Mouse (Mus musculus): ENCODE measurements around the gene Nrsn2.
"Not testable (repeated sequence)": the region's sequence is repeated elsewhere in the genome, so short reads cannot be mapped to it uniquely, and the experiment has no call there.

Gene Nrsn2

GRCm38 (mm10) chr2:152375652-152376344 is 640 bp downstream of the Nrsn2 start:
- no peak for DNase-seq

DNA sequence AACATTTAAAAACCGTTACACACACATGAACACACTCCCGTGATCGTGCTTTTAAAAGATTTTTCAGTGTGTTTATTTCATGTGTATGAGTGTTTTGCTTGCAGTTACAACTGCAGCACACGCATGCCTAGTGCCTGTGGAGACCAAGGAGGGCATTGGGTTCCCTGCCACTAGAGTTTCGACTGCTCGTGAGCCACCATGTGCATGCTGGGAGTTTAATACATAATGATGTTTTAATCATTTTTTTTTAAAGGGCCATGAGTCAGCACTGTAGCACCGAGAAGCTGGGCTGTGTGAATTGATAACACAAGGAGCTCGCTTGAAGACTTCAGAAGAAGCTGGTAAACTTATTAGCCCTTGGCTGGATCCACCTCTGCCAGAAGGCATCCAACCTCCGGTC is 2.9 kb downstream of the Nrsn2 start:
- DNase-seq = no peak

GRCm38 (mm10) chr2:152372661-152373060 is 3.8 kb downstream of the Nrsn2 start:
- no peak for DNase-seq

DNA sequence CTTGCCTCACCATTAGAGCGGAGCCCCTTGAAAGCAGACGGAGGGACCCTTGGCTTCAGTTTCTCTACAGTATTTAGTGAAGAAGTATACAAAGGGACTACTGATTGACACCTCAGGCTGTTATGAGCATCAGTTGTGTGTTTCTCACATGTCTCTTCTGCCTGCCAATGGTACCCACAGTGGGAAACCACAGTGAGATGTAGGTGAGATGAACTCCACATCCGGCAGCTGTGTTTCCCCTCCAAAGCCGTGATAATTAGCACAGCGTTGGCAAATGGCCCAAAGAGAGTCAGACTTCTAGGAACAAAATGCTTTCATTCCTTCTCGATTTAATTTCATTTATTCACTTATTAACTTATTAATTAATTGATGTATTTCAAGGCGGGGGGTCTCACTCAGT is 4.3 kb downstream of the Nrsn2 start:
- DNase-seq = no peak

GRCm38 (mm10) chr2:152368532-152369140 is 7.8 kb downstream of the Nrsn2 start:
- peak; percentile 60 for DNase-seq

DNA sequence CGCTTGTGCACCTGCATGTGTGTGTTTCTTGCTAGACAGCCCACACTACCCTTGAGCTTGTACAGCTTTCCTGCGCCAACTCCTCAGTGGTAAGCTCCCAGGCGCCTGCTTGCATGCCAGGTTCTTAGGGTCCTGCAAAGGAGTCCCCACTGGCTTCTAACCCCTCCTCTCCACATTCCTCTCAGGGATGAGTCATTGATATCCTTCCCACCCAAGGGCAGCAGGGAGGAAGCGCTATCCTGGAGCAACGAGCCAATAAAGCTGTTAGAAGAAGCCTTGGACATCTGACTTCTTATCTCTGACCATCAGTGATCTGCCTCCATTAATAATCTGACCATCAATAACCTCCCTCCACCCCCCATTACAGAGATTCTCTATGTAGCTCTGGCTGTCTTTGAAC is 8.5 kb downstream of the Nrsn2 start:
- no peak for DNase-seq

GRCm38 (mm10) chr2:152363245-152364147 is 12.9 kb downstream of the Nrsn2 start:
- DNase-seq = peak; percentile 91

DNA sequence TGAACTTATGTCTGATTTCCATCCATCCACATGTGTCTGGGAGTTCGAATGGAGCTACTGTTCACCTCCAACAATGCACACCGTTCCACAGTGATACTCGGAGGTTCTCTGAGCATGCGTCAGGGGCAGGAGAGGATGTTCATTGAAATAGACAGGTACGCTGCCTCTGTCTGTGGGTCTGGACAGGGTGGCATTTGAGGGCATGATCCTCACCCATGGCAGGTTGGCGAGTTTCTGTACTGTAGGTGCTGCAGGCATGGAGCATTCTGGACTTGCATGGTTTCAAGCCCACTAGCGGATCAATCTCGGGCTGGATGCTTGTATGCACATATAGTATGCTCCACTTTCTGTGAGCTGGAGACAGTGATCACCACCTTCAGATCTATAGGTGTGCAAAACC is 15.2 kb downstream of the Nrsn2 start:
- DNase-seq = no peak

GRCm38 (mm10) chr2:152360271-152360775 is 16.1 kb downstream of the Nrsn2 start:
- peak; percentile 78 for DNase-seq

GRCm38 (mm10) chr2:152359616-152360015 is 16.8 kb downstream of the Nrsn2 start:
- peak; percentile 57 for DNase-seq

DNA sequence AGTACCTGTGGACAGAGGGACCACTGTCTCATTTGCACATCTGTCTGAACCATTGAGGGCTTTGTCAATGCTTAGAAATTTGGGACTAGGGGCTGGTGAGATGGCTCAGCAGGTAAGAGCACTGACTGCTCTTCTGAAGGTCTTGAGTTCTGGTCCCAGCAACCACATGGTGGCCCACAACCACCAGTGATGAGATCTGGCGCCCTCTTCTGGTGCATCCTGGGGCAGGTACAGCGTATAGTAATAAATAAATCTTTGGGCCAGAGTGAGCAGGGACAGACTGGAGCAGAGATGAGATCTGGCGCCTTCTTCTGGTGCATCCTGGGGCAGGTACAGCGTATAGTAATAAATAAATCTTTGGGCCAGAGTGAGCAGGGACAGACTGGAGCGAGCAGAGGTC is 17.5 kb downstream of the Nrsn2 start:
- DNase-seq = not testable (repeated sequence)

- no peak for DNase-seq
These were observed 19.2 kb downstream of the Nrsn2 start for GRCm38 (mm10) chr2:152357254-152357653.

DNA sequence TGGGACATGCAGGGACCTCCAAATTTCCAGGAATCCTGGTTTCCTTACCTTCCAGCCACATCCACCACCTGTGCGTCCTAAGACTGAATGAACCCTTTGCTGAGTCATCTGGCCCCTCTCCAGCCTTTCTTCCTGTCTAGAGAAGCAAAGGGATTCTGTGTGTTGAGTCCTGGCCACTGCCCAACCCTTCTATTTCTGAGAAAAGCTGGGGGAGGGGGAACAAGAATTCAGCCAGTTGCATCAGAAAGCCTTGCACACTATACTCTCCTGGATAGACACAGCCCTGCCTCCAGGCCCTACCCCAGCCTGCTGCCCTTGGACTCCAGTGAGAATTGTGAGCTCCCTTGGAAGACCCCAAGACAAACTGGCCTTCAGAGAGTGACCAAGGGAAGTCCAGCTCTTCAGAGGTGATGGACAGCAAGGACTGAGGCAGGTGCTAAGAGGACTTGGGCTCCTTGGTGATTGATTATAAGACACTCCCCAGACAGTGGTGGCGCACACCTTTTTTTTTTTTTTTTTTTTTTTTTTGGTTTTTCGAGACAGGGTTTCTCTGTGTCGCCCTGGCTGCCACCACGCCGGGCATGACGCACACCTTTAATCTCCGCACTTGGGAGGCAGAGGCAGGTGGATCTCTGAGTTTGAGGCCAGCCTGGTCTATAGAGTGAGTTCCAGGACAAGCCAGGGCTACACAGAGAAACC is 26.4 kb downstream of the Nrsn2 start:
- peak; percentile 77 for DNase-seq

DNA sequence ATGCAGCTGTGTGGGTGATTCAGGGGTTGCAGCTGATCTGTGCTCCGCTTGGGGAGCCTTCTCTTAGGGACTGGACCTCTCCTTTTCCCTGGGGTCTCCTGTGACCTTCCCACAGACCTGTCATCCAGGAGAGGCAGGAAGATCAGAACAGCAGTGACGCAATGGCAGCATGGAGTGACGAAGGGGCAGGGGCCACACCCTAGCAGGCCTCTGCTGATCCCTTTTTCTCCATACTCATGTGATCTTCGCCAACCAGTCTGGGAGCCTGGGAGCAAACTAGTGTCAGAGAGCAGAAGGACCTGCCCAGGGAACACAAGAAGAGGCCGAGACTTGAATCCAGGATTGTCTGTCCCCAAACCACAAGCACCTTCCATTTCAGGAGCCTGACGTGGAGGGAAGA is 27.2 kb downstream of the Nrsn2 start:
- no peak for DNase-seq

DNA sequence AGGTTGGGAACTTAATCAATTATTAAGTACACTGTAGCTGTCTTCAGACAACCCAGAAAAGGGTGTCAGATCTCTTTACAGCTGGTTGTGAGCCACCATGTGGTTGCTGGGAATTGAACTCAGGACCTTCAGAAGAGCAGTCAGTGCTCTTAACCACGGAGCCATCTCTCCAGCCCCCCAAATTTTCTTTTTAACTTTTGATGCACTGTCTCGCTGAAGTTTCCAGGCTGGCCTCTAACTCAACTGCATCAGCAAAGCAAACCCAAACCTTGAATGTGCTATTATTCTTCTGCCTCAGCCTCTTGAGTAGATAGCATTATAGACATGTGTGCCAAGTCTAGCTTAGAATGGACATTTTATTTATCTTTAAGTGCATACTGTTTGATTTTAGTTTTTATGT is 28.7 kb downstream of the Nrsn2 start:
- no peak for DNase-seq

DNA sequence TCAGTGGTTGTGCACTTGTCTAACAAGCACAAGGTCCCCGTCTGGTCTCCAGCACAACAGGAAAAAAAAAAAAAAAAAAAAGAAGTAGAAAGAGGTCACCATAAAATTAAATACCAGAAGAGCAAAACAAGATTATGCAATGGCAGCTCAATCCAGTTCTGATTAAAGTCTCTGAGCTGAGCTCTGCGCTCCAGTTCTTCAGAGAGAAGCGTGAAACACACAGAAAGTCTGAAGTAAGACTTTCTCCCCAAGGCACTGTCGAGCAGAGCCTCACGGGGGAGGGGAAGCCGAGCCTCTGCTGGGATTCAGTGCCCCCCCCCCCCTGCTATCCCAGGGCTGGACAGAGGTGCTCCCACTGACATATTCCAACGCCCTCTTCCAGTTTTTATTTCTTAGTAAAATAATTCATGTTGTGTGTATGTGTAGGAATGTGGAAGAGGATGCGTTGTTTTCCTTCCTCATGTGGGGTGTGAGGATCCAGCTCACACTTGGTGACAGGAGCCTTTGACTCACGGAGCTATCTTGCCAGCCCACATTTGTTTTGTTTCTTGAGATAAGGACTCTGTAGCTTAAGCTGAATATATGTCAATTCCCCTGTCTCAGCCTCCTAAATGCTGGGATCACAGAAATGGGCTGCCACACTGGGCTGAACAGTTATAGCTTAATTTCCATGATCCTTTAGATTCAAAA is 29.5 kb downstream of the Nrsn2 start:
- no peak for DNase-seq

DNA sequence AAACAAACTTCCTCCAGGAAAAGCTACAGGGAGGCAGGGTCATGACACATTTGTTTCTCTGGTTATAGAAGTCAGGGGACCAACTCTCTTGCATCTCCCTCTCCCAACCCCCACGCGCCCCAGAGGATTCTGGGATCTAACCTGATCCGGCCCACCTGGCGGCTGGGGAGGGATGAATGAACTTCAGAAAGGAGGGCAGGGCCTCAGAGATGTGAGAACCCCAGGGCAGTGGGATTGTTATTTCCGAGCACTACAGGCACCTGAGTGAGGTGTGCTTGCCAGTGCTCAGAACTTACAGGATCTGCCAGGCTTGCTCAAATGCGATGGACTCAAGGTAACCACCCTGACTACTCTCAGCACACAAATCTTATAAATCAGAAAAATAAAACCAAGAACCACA is 31.0 kb downstream of the Nrsn2 start:
- no peak for DNase-seq

GRCm38 (mm10) chr2:152344909-152345308 is 31.5 kb downstream of the Nrsn2 start:
- DNase-seq = no peak

DNA sequence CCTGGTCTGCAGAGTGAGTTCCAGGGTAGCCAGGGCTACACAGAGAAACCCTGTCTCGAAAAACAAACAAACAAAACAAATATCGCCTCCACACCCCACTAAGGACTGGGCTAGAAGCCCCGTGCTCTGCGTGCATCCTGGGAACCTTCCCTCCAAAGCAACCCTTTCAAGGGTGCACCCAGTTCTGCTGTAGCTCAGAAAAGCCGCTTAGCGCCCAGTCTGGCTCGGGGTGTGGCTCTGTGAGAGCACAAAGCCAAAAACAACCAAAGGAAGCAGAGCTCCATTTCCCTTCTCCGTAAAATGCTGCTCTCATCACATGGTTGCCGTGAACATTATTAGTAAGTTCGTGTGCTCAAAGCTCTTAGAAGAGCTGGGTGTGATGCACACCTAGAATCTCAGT is 32.1 kb downstream of the Nrsn2 start:
- DNase-seq = peak; percentile 27

DNA sequence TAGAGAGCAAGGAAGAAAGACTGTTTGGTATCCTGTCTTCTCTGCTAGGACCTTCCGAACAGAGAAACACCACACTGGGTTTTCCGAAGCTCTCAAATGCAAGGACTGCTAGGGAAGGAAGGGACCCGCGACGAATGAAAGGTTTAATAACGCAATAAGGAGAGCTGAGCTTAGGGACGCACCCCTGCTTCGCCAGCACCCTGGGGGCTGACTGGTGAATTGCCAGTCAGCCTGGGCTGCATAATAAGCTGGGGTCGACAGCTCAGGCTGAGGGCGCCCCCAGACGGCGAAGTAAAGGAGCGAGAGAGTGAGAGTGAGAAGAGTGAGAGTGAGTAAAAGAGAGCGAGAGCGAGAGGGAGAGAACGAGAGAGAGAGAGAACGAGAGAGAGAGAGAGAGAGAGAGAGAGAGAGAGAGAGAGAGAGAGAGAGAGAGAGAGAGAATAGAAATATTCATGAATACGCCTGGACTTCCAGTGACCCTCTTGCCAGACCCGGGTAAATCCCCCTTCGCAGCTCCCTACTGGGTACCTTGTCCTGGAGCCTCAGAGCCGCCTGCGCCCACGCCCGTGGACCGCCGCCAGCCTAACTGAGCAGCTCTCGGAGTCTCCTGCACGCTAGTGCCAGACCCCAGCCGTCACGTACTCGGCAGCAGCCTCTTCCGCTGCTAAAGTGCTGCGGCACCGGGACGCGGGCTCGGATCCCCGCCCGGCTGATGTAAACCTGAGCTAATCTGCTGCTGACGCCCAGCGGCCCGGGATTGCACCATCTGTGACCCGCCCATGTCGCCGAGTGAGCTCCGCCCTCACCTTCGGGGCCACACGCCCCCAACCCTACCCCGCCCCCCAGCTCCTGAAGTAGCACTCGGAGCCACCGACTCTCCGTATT is 32.9 kb downstream of the Nrsn2 start, which contains the start of gene Trib3:
Trib3 (minus strand) TSS at position 704 of the 885 bp plus-strand sequence.
- DNase-seq = peak; percentile 80

- no peak for DNase-seq
These were observed 36.7 kb downstream of the Nrsn2 start for GRCm38 (mm10) chr2:152339631-152340179.
